Mouse (Mus musculus): ENCODE measurements at regions not wholly inside any gene's neighbourhood (a gene's known extent, or its start where the extent isn't known, plus 50 kb on each side); places are given as distances from the start of the nearest gene placed in this dataset.

- Histone ChIP-seq H3K4me2 (replicated peaks) (no peak overlapping the region), H3K27me3 (no peaks in the 10 kb centered on the region), H3K9ac (no peak overlapping the region), H3K9me3 (replicated peaks) (no peaks in the 10 kb centered on the region), H3K27ac (no peak overlapping the region), H3K4me3 (no peak overlapping the region), H3K36me3 (no peaks in the 10 kb centered on the region), H3K4me1 (no peaks in the 10 kb centered on the region)
- no peak for ATAC-seq (ENCODE audit: low FRiP score)
- 59% methylated on average over 4 of the region's 4 CpGs for WGBS
These were observed 63.2 kb upstream of the Slc22a23 start for GRCm38 (mm10) chr13:34408007-34408668.

- no peak overlapping the region for H3K4me3 ChIP-seq
- H3K9ac ChIP-seq, result no peak overlapping the region
- H3K27me3 ChIP-seq, result no peaks in the 10 kb centered on the region
- H3K9me3 ChIP-seq (replicated peaks), result no peaks in the 10 kb centered on the region
- H3K36me3 ChIP-seq, result no peaks in the 10 kb centered on the region
- H3K27ac ChIP-seq, result no peak overlapping the region
- H3K4me2 ChIP-seq (replicated peaks), result no peak overlapping the region
- no peak for ATAC-seq (ENCODE audit: low FRiP score)
- no peaks in the 10 kb centered on the region for H3K4me1 ChIP-seq
These were observed 61.3 kb upstream of the Slc22a23 start for GRCm38 (mm10) chr13:34406291-34406690.

DNA sequence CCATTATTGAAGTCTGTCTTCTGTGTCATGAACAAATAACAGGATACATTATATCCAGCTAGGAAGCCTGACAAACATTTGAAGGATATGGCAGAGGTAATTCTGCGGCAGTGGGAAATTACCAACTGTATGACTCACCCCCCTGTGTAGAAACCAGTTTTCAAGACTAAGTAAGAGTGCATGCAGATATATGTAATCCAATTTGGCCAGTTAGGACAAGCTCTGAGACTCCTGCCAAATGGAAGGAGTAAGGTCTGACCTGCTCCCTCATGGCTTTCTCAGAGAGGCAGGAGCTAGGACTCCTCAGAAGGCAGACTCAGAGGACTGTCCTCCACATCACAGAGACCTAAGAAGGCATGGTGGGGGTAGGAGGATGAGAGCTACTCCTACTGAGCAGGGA is 57.6 kb upstream of the Slc22a23 start:
- 91% methylated on average over 1 of the region's 1 CpGs for WGBS
- Histone ChIP-seq H3K27ac (no peak overlapping the region), H3K4me3 (no peak overlapping the region), H3K36me3 (no peaks in the 10 kb centered on the region), H3K9me3 (replicated peaks) (no peaks in the 10 kb centered on the region), H3K4me1 (no peaks in the 10 kb centered on the region), H3K27me3 (no peaks in the 10 kb centered on the region), H3K9ac (no peak overlapping the region), H3K4me2 (replicated peaks) (no peak overlapping the region)
- ATAC-seq (ENCODE audit: low FRiP score), result no peak

DNA sequence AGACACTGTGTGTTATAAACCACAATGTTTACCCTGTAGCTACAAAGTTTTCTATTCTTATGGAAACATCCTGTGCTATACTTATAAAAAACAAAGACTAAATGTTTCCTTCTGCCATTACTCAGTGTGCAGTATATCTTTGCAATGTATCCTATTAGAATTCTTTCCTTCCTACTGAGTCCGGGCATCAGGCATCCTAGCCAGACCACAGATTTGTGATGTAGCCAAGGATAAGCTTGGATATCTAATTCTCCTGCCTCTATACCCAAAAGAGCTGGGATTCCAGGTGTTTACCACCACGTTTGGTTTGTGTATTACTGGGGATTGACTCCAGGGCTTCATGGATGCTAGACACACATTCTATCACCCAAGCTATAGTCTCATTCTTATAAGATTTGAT is 56.0 kb upstream of the Slc22a23 start:
- Histone ChIP-seq H3K4me1 (no peaks in the 10 kb centered on the region), H3K27ac (no peak overlapping the region), H3K4me3 (no peak overlapping the region), H3K9ac (no peak overlapping the region), H3K27me3 (no peaks in the 10 kb centered on the region), H3K36me3 (no peaks in the 10 kb centered on the region), H3K4me2 (replicated peaks) (no peak overlapping the region), H3K9me3 (replicated peaks) (no peaks in the 10 kb centered on the region)
- no peak for ATAC-seq (ENCODE audit: low FRiP score)
- 70% methylated on average over 2 of the region's 2 CpGs for WGBS

DNA sequence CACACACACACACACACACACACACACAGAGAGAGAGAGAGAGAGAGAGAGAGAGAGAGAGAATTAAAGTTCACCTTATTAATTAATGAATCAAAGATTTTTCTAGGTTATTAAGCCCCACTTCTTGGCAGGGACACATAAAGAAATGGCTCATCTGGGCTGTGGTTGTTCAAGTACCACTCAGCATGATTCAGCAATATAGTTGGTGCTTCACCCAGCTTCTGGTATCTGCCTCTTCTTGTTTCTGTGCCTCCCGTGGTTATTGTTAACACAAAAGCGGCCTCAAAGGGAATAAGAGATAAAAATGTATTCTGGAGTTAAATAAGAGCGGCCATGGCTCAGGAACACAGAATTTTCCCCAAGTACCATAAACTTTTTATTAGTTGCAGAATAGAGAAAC is 53.9 kb upstream of the Slc22a23 start:
- Histone ChIP-seq H3K36me3 (no peaks in the 10 kb centered on the region), H3K27me3 (no peaks in the 10 kb centered on the region), H3K9me3 (replicated peaks) (no peaks in the 10 kb centered on the region), H3K9ac (no peak overlapping the region), H3K4me2 (replicated peaks) (no peak overlapping the region), H3K4me3 (no peak overlapping the region), H3K4me1 (no peaks in the 10 kb centered on the region), H3K27ac (no peak overlapping the region)
- 81% methylated on average over 3 of the region's 3 CpGs for WGBS
- no peak for ATAC-seq (ENCODE audit: low FRiP score)

DNA sequence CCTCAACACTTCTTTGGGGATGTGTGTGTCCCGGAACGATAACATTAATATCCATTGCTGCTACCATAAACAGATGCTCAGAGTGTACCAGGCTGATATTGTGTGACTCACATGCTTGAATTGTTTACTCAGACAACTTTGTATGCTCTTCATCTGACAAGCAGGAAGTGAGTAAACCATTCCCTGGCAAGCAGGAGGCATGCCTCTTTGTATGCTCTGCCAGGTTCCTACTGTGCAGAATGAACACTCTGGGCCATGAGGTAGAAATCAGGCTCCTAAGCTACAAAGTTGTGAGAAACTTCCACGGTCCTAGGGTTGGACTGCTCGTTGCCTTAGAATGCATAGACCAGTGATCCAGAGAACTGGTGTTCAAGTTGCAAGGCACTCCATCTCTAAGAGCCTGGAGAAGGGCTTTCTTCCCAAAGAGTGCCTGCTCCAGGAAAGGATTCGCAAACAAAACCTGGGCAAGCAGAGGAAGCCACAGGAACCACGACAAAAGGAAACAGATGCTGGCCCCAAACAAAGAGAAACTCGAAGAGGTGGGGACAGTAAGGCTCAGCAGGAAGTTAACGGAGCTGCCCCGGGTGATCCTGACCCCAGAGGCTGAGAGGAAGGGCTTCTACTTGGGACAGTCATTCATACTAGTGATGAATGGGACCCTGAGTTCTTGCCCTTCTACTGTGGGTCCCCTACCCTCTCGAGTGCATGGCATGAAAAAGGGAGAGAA is 53.2 kb upstream of the Slc22a23 start:
- Histone ChIP-seq H3K27ac (no peak overlapping the region), H3K4me1 (no peaks in the 10 kb centered on the region), H3K9me3 (replicated peaks) (no peaks in the 10 kb centered on the region), H3K4me2 (replicated peaks) (no peak overlapping the region), H3K36me3 (no peaks in the 10 kb centered on the region), H3K9ac (no peak overlapping the region), H3K27me3 (no peaks in the 10 kb centered on the region), H3K4me3 (no peak overlapping the region)
- 35% methylated on average over 10 of the region's 10 CpGs for WGBS
- ATAC-seq (ENCODE audit: low FRiP score), result no peak

- Histone ChIP-seq H3K9ac (no peak overlapping the region), H3K4me3 (no peak overlapping the region), H3K9me3 (replicated peaks) (no peaks in the 10 kb centered on the region), H3K4me1 (no peaks in the 10 kb centered on the region), H3K27ac (no peak overlapping the region), H3K4me2 (replicated peaks) (no peak overlapping the region), H3K36me3 (no peaks in the 10 kb centered on the region), H3K27me3 (no peaks in the 10 kb centered on the region)
- no peak for ATAC-seq (ENCODE audit: low FRiP score)
These were observed 50.5 kb upstream of the Slc22a23 start for GRCm38 (mm10) chr13:34395504-34395903.

DNA sequence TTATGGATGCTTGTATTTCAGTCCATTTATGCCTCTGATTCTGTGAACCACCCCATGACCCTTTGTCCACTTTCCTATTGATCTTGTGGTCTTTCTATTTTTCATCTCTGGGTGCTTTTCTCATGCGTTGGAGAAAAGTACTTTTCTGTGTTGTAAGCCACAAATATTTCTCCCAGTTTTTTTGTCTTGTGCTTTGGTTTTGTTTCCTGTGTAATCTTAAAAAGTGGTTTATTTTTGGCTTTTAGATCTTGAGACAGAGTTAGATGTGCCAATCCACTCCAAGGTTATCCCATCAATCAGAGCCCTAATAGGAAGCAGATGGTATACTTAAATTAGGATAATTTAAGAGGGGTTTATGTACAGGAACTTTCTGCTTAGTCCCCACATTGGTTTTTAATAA is 50.0 kb upstream of the Slc22a23 start:
- no peaks in the 10 kb centered on the region for H3K36me3 ChIP-seq
- 93% methylated on average over 1 of the region's 1 CpGs for WGBS
- no peak overlapping the region for H3K4me3 ChIP-seq
- H3K9ac ChIP-seq, result no peak overlapping the region
- no peaks in the 10 kb centered on the region for H3K4me1 ChIP-seq
- H3K27me3 ChIP-seq, result no peaks in the 10 kb centered on the region
- no peak for ATAC-seq (ENCODE audit: low FRiP score)
- H3K9me3 ChIP-seq (replicated peaks), result no peaks in the 10 kb centered on the region
- H3K27ac ChIP-seq, result no peak overlapping the region
- H3K4me2 ChIP-seq (replicated peaks), result no peak overlapping the region
